Mouse (Mus musculus) hindbrain, embryonic 11.5 days (tissue): ENCODE measurements around the gene Tert. TPM values are rescaled to one million over a fixed set of nuclear protein-coding genes. Genes with fewer than 3 reads are reported as not detected.

Experiments used
- ATAC-seq: fragments of 200-750 bp; cut with Nextera tagmentation; 2 replicates; pipeline ENCODE4 v1.8.0; 2017; ENCODE audit warnings: mild to moderate bottlenecking, moderate TSS enrichment, moderate library complexity; ENCODE audit not compliant: low FRiP score
- DNase-seq: peaks from one replicate; pipeline ENCODE4 v3.0.0-alpha.2; 2015; ENCODE audit warnings: low spot score
- H3K27ac ChIP-seq: fragments of 300-500 bp; sonication (generic); 2 replicates; pipeline ENCODE4 v1.5.1; 2014; ENCODE audit warnings: mild to moderate bottlenecking, low read depth, low read length
- H3K27me3 ChIP-seq: fragments of 300-500 bp; sonication (generic); 2 replicates; pipeline ENCODE4 v1.6.1; 2014; ENCODE audit warnings: mild to moderate bottlenecking, low read length, moderate library complexity, mixed read lengths; ENCODE audit not compliant: control insufficient read depth, insufficient read depth
- H3K36me3 ChIP-seq: fragments of 300-500 bp; sonication (generic); 2 replicates; pipeline ENCODE4 v1.6.1; 2014; ENCODE audit warnings: mild to moderate bottlenecking, low read length, moderate library complexity, mixed read lengths; ENCODE audit not compliant: control insufficient read depth, insufficient read depth
- H3K4me1 ChIP-seq: fragments of 300-500 bp; sonication (generic); replicated peaks from 2 replicates; pipeline ENCODE4 v1.6.1; 2014; ENCODE audit warnings: low read length, mixed read lengths; ENCODE audit not compliant: control insufficient read depth, insufficient read depth
- H3K4me2 ChIP-seq: fragments of 300-500 bp; sonication (generic); replicated peaks from 2 replicates; pipeline ENCODE4 v1.6.1; 2014; ENCODE audit warnings: mild to moderate bottlenecking, low read depth, low read length
- H3K4me3 ChIP-seq: fragments of 300-500 bp; sonication (generic); 2 replicates; pipeline ENCODE4 v1.5.1; 2014; ENCODE audit warnings: low read depth, low read length
- H3K9ac ChIP-seq: fragments of 300-500 bp; sonication (generic); 2 replicates; pipeline ENCODE4 v1.6.1; 2014; ENCODE audit warnings: low read depth, low read length
- H3K9me3 ChIP-seq: fragments of 300-500 bp; sonication (generic); 2 replicates; pipeline ENCODE4 v1.6.1; 2016; ENCODE audit warnings: low read length; ENCODE audit not compliant: control insufficient read depth
- WGBS: fragments of 180-500 bp; shearing (Covaris S2); extraction: QIAGEN DNeasy Blood & Tissue Kit; methylation state at CpG from one replicate; pipeline ENCODE4 v1.1.7; 2014; 5-methylcytosine and 5-hydroxymethylcytosine counted together
- polyA plus RNA-seq: library from polyadenylated mRNA; unstranded; fragments of >200 nt; fragmentation: Nextera tagmentation; extraction: Ambion mirVana; gene quantifications from 2 replicates; pipeline ENCODE4 v1.2.1, GENCODE M21; 2014

The Tert gene
- polyA plus RNA-seq, 1 experiment from 2014 or later, result 5.3 TPM

DNA sequence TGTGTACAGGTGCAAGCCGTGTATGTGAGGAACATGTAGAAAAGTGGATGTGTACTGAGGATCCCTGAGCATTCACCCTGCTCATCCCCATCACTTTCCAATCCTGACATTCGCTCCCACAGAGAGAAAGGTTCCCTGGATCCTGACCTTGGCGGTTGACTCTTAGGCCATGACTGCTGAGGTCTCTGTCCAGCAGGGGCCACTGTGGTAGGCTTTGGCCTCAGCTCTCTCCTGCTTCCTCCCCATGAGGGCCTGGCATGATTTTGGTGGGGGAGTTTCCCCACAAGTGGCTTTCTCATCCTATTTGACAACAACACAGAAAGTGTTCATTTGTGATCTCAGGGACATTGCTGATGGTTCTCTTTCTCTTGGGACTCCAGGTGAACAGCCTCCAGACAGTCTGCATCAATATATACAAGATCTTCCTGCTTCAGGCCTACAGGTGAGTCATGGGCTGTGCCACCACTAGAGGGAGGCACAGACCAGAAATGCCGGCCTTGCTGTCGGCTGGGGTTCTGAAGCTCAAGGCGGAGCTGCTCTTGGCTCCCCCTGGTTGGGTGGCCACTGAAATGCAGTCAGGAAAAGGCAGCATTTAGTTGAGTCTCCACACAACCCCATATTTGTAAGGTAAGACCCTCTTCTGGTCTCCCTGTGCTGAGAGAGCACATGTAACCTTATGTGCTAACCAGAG is 19.8 kb downstream of the Tert start:
- Histone ChIP-seq H3K9ac (no peak overlapping the region), H3K9me3 (no peaks in the 10 kb centered on the region), H3K27ac (no peak overlapping the region), H3K36me3 (no peaks in the 10 kb centered on the region), H3K4me3 (no peak overlapping the region), H3K4me1 (no peaks in the 10 kb centered on the region), H3K27me3 (no peaks in the 10 kb centered on the region), H3K4me2 (no peak overlapping the region)
- no peak for ATAC-seq
- DNase-seq, result peak; percentile 57
- WGBS, result 39% methylated on average over 6 of the region's 6 CpGs

DNA sequence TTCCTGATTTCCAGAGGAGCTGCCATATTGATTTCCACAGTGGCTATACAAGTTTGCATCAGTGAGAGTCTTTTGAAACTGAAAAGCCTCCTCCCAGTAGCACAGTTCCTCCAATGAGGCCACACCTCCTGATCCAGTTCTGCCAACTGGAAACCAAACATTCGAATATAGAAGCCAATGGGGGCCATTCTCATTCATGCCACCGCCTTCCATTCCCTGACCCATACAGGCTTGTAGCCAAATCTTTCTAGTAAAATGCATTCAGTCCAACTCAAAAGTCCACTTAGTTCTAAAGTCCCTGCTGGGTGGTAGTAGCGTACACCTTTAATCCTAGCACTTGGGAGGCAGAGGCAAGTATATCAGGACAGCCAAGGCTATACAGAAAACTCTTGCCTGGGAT is 26.6 kb downstream of the Tert start:
- no peak overlapping the region for H3K9ac ChIP-seq
- H3K4me3 ChIP-seq, result no peak overlapping the region
- no peak for ATAC-seq
- no peaks in the 10 kb centered on the region for H3K9me3 ChIP-seq
- H3K36me3 ChIP-seq, result no peaks in the 10 kb centered on the region
- DNase-seq, result no peak
- H3K27me3 ChIP-seq, result no peaks in the 10 kb centered on the region
- H3K4me1 ChIP-seq, result no peaks in the 10 kb centered on the region
- 84% methylated on average over 3 of the region's 3 CpGs for WGBS
- no peak overlapping the region for H3K4me2 ChIP-seq
- H3K27ac ChIP-seq, result no peak overlapping the region

- Histone ChIP-seq H3K27me3 (no peaks in the 10 kb centered on the region), H3K9me3 (no peaks in the 10 kb centered on the region), H3K9ac (no peak overlapping the region), H3K36me3 (no peaks in the 10 kb centered on the region), H3K4me1 (no peaks in the 10 kb centered on the region), H3K27ac (no peak overlapping the region), H3K4me2 (no peak overlapping the region), H3K4me3 (no peak overlapping the region)
- ATAC-seq (no peak), DNase-seq (no peak)
- WGBS, result 86% methylated on average over 3 of the region's 3 CpGs
Observed at GRCm38 (mm10) chr13:73654976-73655375, 28.3 kb downstream of the Tert start.

GRCm38 (mm10) chr13:73658953-73659352 is 32.2 kb downstream of the Tert start:
- no peak overlapping the region for H3K9ac ChIP-seq
- no peaks in the 10 kb centered on the region for H3K36me3 ChIP-seq
- H3K4me3 ChIP-seq, result no peak overlapping the region
- ATAC-seq, result no peak
- H3K27me3 ChIP-seq, result no peaks in the 10 kb centered on the region
- WGBS, result 64% methylated on average over 2 of the region's 2 CpGs
- H3K27ac ChIP-seq, result no peak overlapping the region
- H3K9me3 ChIP-seq, result no peaks in the 10 kb centered on the region
- no peak overlapping the region for H3K4me2 ChIP-seq
- no peak for DNase-seq
- H3K4me1 ChIP-seq, result no peaks in the 10 kb centered on the region

- WGBS, result 69% methylated on average over 2 of the region's 2 CpGs
- H3K27me3 ChIP-seq, result no peaks in the 10 kb centered on the region
- ATAC-seq, result no peak
Observed at GRCm38 (mm10) chr13:73660163-73660695, 33.5 kb downstream of the Tert start.

DNA sequence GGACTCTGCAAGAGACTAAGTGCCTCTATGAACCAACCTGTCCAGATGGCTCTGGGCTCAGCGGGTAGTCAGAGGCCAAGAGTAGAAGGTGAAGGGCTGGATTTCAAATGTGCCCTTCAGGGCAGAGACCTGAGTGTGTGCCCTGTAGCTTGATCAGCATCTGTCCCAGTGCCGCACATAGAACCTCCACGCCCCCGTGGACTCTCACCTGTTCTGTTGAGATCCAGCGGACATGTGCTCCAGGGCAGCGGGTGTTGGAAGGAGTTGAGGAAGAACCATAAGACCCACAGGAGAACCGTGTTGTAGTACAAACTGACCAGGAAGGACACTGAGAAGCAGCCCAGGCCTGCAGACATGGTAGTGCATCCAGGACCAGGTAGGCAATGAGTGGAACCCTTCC is 48.5 kb downstream of the Tert start:
- Histone ChIP-seq H3K4me1 (no peaks in the 10 kb centered on the region), H3K4me2 (no peak overlapping the region), H3K4me3 (no peak overlapping the region), H3K9ac (no peak overlapping the region), H3K27me3 (no peaks in the 10 kb centered on the region), H3K27ac (no peak overlapping the region), H3K9me3 (no peaks in the 10 kb centered on the region), H3K36me3 (no peaks in the 10 kb centered on the region)
- no peak for ATAC-seq
- DNase-seq, result no peak
- 91% methylated on average over 7 of the region's 7 CpGs for WGBS

More at GRCm38 (mm10) chr13:73660163-73660695, 33.5 kb downstream of the Tert start:
- Histone ChIP-seq H3K27ac (no peak overlapping the region), H3K9ac (no peak overlapping the region), H3K4me1 (no peaks in the 10 kb centered on the region), H3K36me3 (no peaks in the 10 kb centered on the region), H3K4me3 (no peak overlapping the region), H3K9me3 (no peaks in the 10 kb centered on the region), H3K4me2 (no peak overlapping the region)
- no peak for DNase-seq

- DNase-seq (no peak), ATAC-seq (no peak)
- Histone ChIP-seq H3K9me3 (no peaks in the 10 kb centered on the region), H3K4me3 (no peak within 1 kb of the TSS), H3K4me1 (no peaks in the 10 kb centered on the region), H3K27me3 (no peaks in the 10 kb centered on the region), H3K4me2 (no peak within 1 kb of the TSS), H3K27ac (no peak within 1 kb of the TSS), H3K9ac (no peak within 1 kb of the TSS), H3K36me3 (no peaks in the 10 kb centered on the region)
- WGBS, result 86% methylated on average over 3 of the region's 3 CpGs
Observed at GRCm38 (mm10) chr13:73677853-73678252, 51.1 kb downstream of the Tert start, which contains the start of gene Slc6a18. Slc6a18 (minus strand) TSS chr13:73678023.

GRCm38 (mm10) chr13:73679311-73679710 is 52.6 kb downstream of the Tert start:
- no peak overlapping the region for H3K9ac ChIP-seq
- ATAC-seq (no peak), DNase-seq (no peak)
- WGBS, result 67% methylated on average over 2 of the region's 2 CpGs
- H3K4me2 ChIP-seq, result no peak overlapping the region
- H3K4me3 ChIP-seq, result no peak overlapping the region
- no peaks in the 10 kb centered on the region for H3K4me1 ChIP-seq
- H3K27ac ChIP-seq, result no peak overlapping the region
- no peaks in the 10 kb centered on the region for H3K9me3 ChIP-seq
- H3K36me3 ChIP-seq, result no peaks in the 10 kb centered on the region
- no peaks in the 10 kb centered on the region for H3K27me3 ChIP-seq

GRCm38 (mm10) chr13:73680394-73680793 is 53.7 kb downstream of the Tert start:
- ATAC-seq (no peak), DNase-seq (no peak)
- Histone ChIP-seq H3K9ac (no peak overlapping the region), H3K27ac (no peak overlapping the region), H3K27me3 (no peaks in the 10 kb centered on the region), H3K4me1 (no peaks in the 10 kb centered on the region), H3K4me3 (no peak overlapping the region), H3K4me2 (no peak overlapping the region), H3K36me3 (no peaks in the 10 kb centered on the region), H3K9me3 (no peaks in the 10 kb centered on the region)
- WGBS, result 27% methylated on average over 1 of the region's 1 CpGs
